Mouse (Mus musculus) myocyte (in vitro differentiated cells): Measurements from ENCODE around the gene Mtmr10.

Source experiments
- MYOG ChIP-seq, 3 experiments: IDR thresholded peaks; one replicate each; pipeline ENCODE4 v1.6.1; 2011; ENCODE audit warnings: control low read depth in 2 of 3, low read depth in 2 of 3, mild to moderate bottlenecking in 2 of 3; ENCODE audit not compliant: insufficient read length in 2 of 3, control insufficient read depth in 1 of 3, insufficient read depth in 1 of 3
- POLR2A ChIP-seq: IDR thresholded peaks from one replicate; pipeline ENCODE4 v1.6.1; 2011; ENCODE audit warnings: low read depth, mild to moderate bottlenecking, control low read depth, moderate library complexity; ENCODE audit not compliant: insufficient read length

DNA sequence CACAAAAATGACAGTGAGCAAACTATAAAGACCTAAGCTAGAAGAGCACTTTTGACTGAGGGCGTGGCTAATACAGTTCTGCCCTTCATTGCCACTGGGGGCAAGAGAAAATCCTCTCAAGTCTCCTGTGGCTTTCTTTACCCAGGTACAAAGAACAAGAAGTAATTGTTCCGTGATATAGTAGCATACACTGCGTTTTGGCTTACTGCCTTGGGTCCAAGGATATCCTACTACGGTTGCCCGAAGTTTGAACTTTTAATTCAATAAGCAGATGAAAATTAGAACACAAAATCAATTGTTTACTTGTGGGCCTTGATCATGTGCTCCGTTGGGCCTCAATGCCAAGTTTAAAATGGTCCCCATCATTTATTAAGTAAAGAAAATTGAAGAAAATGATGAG, 3.0 kb downstream of the Mtmr10 start:
- TF ChIP-seq MYOG (IDR thresholded peaks at IDR 0.05; ENCODE audit: control insufficient read depth in 1 of 3, insufficient read depth in 1 of 3, insufficient read length in 2 of 3, low read depth in 2 of 3) (no peak), POLR2A (no peak)
